Mouse (Mus musculus) hindbrain, embryonic 11.5 days (tissue): ENCODE data around the gene Chkb. TPM values are rescaled to one million over a fixed set of nuclear protein-coding genes. Genes with fewer than 3 reads are reported as not detected.

Experiments used
- ATAC-seq: fragments of 200-750 bp; cut with Nextera tagmentation; 2 replicates; pipeline ENCODE4 v1.8.0; 2017; ENCODE audit warnings: mild to moderate bottlenecking, moderate TSS enrichment, moderate library complexity; ENCODE audit not compliant: low FRiP score
- DNase-seq: peaks from one replicate; pipeline ENCODE4 v3.0.0-alpha.2; 2015; ENCODE audit warnings: low spot score
- H3K27ac ChIP-seq: fragments of 300-500 bp; sonication (generic); 2 replicates; pipeline ENCODE4 v1.5.1; 2014; ENCODE audit warnings: mild to moderate bottlenecking, low read depth, low read length
- H3K27me3 ChIP-seq: fragments of 300-500 bp; sonication (generic); 2 replicates; pipeline ENCODE4 v1.6.1; 2014; ENCODE audit warnings: mild to moderate bottlenecking, low read length, moderate library complexity, mixed read lengths; ENCODE audit not compliant: control insufficient read depth, insufficient read depth
- H3K36me3 ChIP-seq: fragments of 300-500 bp; sonication (generic); 2 replicates; pipeline ENCODE4 v1.6.1; 2014; ENCODE audit warnings: mild to moderate bottlenecking, low read length, moderate library complexity, mixed read lengths; ENCODE audit not compliant: control insufficient read depth, insufficient read depth
- H3K4me1 ChIP-seq: fragments of 300-500 bp; sonication (generic); replicated peaks from 2 replicates; pipeline ENCODE4 v1.6.1; 2014; ENCODE audit warnings: low read length, mixed read lengths; ENCODE audit not compliant: control insufficient read depth, insufficient read depth
- H3K4me2 ChIP-seq: fragments of 300-500 bp; sonication (generic); replicated peaks from 2 replicates; pipeline ENCODE4 v1.6.1; 2014; ENCODE audit warnings: mild to moderate bottlenecking, low read depth, low read length
- H3K4me3 ChIP-seq: fragments of 300-500 bp; sonication (generic); 2 replicates; pipeline ENCODE4 v1.5.1; 2014; ENCODE audit warnings: low read depth, low read length
- H3K9ac ChIP-seq: fragments of 300-500 bp; sonication (generic); 2 replicates; pipeline ENCODE4 v1.6.1; 2014; ENCODE audit warnings: low read depth, low read length
- H3K9me3 ChIP-seq: fragments of 300-500 bp; sonication (generic); 2 replicates; pipeline ENCODE4 v1.6.1; 2016; ENCODE audit warnings: low read length; ENCODE audit not compliant: control insufficient read depth
- WGBS: fragments of 180-500 bp; shearing (Covaris S2); extraction: QIAGEN DNeasy Blood & Tissue Kit; methylation state at CpG from one replicate; pipeline ENCODE4 v1.1.7; 2014; 5-methylcytosine and 5-hydroxymethylcytosine counted together
- polyA plus RNA-seq: library from polyadenylated mRNA; unstranded; fragments of >200 nt; fragmentation: Nextera tagmentation; extraction: Ambion mirVana; gene quantifications from 2 replicates; pipeline ENCODE4 v1.2.1, GENCODE M21; 2014

Chkb gene
- polyA plus RNA-seq, 1 experiment from 2014 or later: 63.4 TPM

GRCm38 (mm10) chr15:89459821-89460220 lies 30.1 kb upstream of the Chkb start:
- Histone ChIP-seq H3K4me2 (no peak overlapping the region), H3K27ac (no peak overlapping the region), H3K36me3 (peaks cover 13% of the 10 kb centered on the region; the same call in 1 of the 2 replicates), H3K9me3 (no peaks in the 10 kb centered on the region), H3K4me3 (no peak overlapping the region), H3K27me3 (no peaks in the 10 kb centered on the region), H3K9ac (no peak overlapping the region), H3K4me1 (peaks cover 8% of the 10 kb centered on the region; the same call in 1 of the 2 replicates)
- WGBS: 92% methylated on average over 7 of the region's 7 CpGs
- no peak for DNase-seq
- ATAC-seq: no peak

GRCm38 (mm10) chr15:89458942-89459341 lies 29.2 kb upstream of the Chkb start:
- Histone ChIP-seq H3K27me3 (no peaks in the 10 kb centered on the region), H3K4me3 (no peak overlapping the region), H3K4me2 (no peak overlapping the region), H3K27ac (no peak overlapping the region), H3K4me1 (peaks cover 8% of the 10 kb centered on the region; the same call in 1 of the 2 replicates), H3K9me3 (no peaks in the 10 kb centered on the region), H3K9ac (no peak overlapping the region), H3K36me3 (peaks cover 13% of the 10 kb centered on the region; the same call in 1 of the 2 replicates)
- no peak for ATAC-seq
- WGBS: 92% methylated on average over 15 of the region's 15 CpGs
- DNase-seq: no peak

GRCm38 (mm10) chr15:89455642-89456041 lies 25.9 kb upstream of the Chkb start:
- WGBS: 89% methylated on average over 6 of the region's 6 CpGs
- Histone ChIP-seq H3K36me3 (peaks cover 7% of the 10 kb centered on the region; the same call in 1 of the 2 replicates), H3K4me2 (peak overlapping the region; percentile 83; the same call in 1 of the 2 replicates), H3K27ac (no peak overlapping the region), H3K9ac (no peak overlapping the region), H3K4me1 (peaks cover 8% of the 10 kb centered on the region; the same call in 1 of the 2 replicates), H3K9me3 (no peaks in the 10 kb centered on the region), H3K4me3 (no peak overlapping the region; the same call in 1 of the 2 replicates), H3K27me3 (peaks cover 7% of the 10 kb centered on the region)
- DNase-seq (no peak), ATAC-seq (no peak)

- WGBS: 19% methylated on average over 4 of the region's 6 CpGs
- peak overlapping the region; percentile 51 for H3K27ac ChIP-seq
- peak overlapping the region; percentile 75 for H3K4me3 ChIP-seq
- H3K27me3 ChIP-seq: peaks cover 7% of the 10 kb centered on the region
- no peaks in the 10 kb centered on the region for H3K9me3 ChIP-seq
- peak overlapping the region; percentile 83 for H3K4me2 ChIP-seq
- DNase-seq (peak; percentile 17), ATAC-seq (peak; percentile 53)
- peak overlapping the region; percentile 77 for H3K9ac ChIP-seq
- H3K36me3 ChIP-seq: peaks cover 6% of the 10 kb centered on the region; the same call in 1 of the 2 replicates
- H3K4me1 ChIP-seq: peaks cover 8% of the 10 kb centered on the region; the same call in 1 of the 2 replicates
These were observed 25.1 kb upstream of the Chkb start for GRCm38 (mm10) chr15:89454857-89455256.

GRCm38 (mm10) chr15:89453865-89454478 lies 24.3 kb upstream of the Chkb start, which contains the start of gene Mapk8ip2:
Gene Mapk8ip2 (plus strand): TSS chr15:89453913.
- DNase-seq (peak; percentile 74), ATAC-seq (peak; percentile 81)
- peak within 1 kb of the TSS; percentile 75 for H3K4me3 ChIP-seq
- H3K4me2 ChIP-seq: peak within 1 kb of the TSS; percentile 83
- H3K27ac ChIP-seq: peak within 1 kb of the TSS; percentile 51
- H3K9me3 ChIP-seq: no peaks in the 10 kb centered on the region
- under 1% methylated on average over 46 of the region's 53 CpGs for WGBS
- H3K9ac ChIP-seq: peak within 1 kb of the TSS; percentile 77
- peaks cover 8% of the 10 kb centered on the region; the same call in 1 of the 2 replicates for H3K4me1 ChIP-seq
- peaks cover 6% of the 10 kb centered on the region; the same call in 1 of the 2 replicates for H3K36me3 ChIP-seq
- H3K27me3 ChIP-seq: peaks cover 7% of the 10 kb centered on the region

- WGBS: 5% methylated on average over 24 of the region's 24 CpGs
- Histone ChIP-seq H3K27me3 (peaks cover 7% of the 10 kb centered on the region), H3K27ac (peak overlapping the region; percentile 51), H3K4me2 (peak overlapping the region; percentile 83), H3K36me3 (peaks cover 6% of the 10 kb centered on the region; the same call in 1 of the 2 replicates), H3K4me3 (peak overlapping the region; percentile 75), H3K4me1 (peaks cover 8% of the 10 kb centered on the region; the same call in 1 of the 2 replicates), H3K9ac (peak overlapping the region; percentile 77), H3K9me3 (no peaks in the 10 kb centered on the region)
- DNase-seq (peak; percentile 74), ATAC-seq (peak; percentile 74)
These were observed 23.5 kb upstream of the Chkb start for GRCm38 (mm10) chr15:89452906-89453864.

GRCm38 (mm10) chr15:89442486-89443070 lies 12.9 kb upstream of the Chkb start:
- Histone ChIP-seq H3K4me3 (no peak overlapping the region), H3K27me3 (no peaks in the 10 kb centered on the region), H3K4me2 (no peak overlapping the region), H3K9ac (no peak overlapping the region), H3K9me3 (no peaks in the 10 kb centered on the region), H3K27ac (no peak overlapping the region), H3K36me3 (no peaks in the 10 kb centered on the region), H3K4me1 (no peaks in the 10 kb centered on the region)
- DNase-seq: peak; percentile 26
- no peak for ATAC-seq
- 45% methylated on average over 8 of the region's 8 CpGs for WGBS

- Histone ChIP-seq H3K4me2 (no peak overlapping the region), H3K36me3 (no peaks in the 10 kb centered on the region), H3K27ac (no peak overlapping the region), H3K9ac (no peak overlapping the region), H3K27me3 (no peaks in the 10 kb centered on the region), H3K9me3 (no peaks in the 10 kb centered on the region), H3K4me1 (no peaks in the 10 kb centered on the region), H3K4me3 (no peak overlapping the region)
- no peak for DNase-seq
- 89% methylated on average over 5 of the region's 5 CpGs for WGBS
- no peak for ATAC-seq
These were observed 6.2 kb upstream of the Chkb start for GRCm38 (mm10) chr15:89435878-89436277.
